Mouse (Mus musculus): ENCODE results near the gene Zfp628. TPM values are rescaled to one million over a fixed set of nuclear protein-coding genes. Genes with fewer than 3 reads are reported as not detected.

Zfp628 gene
- polyA plus RNA-seq, 1 experiment from 2014 or later, result 2.7 TPM

DNA sequence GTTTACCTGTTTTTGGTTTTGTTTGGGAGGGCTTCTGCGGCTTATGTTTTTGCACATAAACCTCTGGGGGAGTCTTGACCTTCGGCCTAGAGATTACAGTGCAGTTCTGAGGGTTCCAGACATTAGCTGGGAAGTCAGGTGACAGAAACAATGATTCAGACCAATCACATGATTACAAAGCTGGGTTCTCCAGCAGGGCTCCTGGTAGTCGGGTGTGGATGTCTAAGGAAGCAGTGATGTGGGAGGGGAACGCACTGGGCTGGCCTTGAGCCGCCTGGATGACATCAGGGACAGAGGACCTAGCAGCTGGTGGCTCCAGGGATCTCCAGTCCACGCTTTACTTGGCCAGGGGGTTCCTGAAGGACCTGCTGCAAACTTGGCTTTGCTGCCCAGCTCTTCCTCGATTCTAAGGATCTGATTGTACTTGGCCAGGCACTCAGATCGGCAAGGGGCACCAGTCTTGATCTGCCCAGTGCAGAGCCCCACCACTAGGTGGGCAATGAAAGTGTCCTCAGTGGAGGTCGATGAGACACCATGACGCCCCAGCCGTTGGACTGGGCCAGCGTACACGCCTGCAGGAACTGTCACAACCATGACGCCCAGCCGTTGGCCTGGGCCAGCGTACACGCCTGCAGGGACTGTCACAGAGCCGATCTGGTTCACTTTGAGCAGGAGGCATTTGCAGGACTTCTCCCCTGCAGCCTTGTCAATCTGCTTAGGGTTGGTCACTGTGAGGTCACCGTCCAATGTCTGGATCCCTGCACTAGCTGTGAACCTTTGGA is 35.7 kb downstream of the Zfp628 start:
- TF ChIP-seq EP300 (IDR thresholded peaks at IDR 0.05) (no peak), CTCF (IDR thresholded peaks at IDR 0.05) (no peak)
- WGBS, result 80% methylated on average over 19 of the region's 19 CpGs
- ATAC-seq (no peak), DNase-seq (ENCODE audit: low spot score) (no peak)
- H3K9me3 ChIP-seq (ENCODE audit: low read length), result no peaks in the 10 kb centered on the region
- no peak overlapping the region for H3K27ac ChIP-seq (ENCODE audit: low read length)
- H3K4me2 ChIP-seq (replicated peaks; ENCODE audit: low read depth, low read length), result no peak overlapping the region
- H3K27me3 ChIP-seq (replicated peaks; ENCODE audit: insufficient read depth, low read length), result no peaks in the 10 kb centered on the region
- H3K4me3 ChIP-seq (ENCODE audit: low read depth, low read length), result no peak overlapping the region
- H3K9ac ChIP-seq (replicated peaks; ENCODE audit: low read depth), result no peak overlapping the region
- no peaks in the 10 kb centered on the region for H3K4me1 ChIP-seq (ENCODE audit: insufficient read depth, low read depth, low read length)
- H3K36me3 ChIP-seq (ENCODE audit: insufficient read depth, low read length), result no peaks in the 10 kb centered on the region

DNA sequence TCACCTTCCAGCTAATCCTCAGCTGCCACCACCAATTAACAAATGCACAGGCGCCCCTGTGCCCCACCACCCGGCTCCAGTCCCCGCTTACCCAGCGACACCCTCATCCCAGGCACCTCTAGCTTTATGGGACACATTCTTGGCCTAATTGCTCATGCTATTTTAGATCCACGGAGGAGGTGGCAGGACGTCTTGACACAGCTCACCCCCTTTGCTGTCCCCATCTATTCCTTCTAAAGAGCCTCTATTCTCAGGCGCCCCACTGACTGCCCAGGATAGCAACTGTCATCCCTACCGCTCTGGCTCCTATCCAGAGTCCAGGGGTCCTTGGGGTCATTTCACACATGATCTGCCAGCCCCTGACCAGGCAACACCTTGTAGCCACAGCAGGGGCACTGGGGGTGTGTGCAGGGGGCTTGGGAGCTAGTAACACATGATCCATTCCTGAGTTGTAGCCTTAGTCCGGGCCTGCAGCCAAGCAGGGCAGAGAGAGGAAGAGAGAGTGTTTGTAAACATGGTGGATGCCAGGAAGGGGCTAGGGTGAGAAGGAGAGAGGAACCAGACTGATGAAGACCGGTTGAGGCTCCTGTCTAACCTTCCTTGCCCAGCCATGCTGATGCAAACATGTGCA is 38.9 kb downstream of the Zfp628 start:
- H3K9ac ChIP-seq (replicated peaks; ENCODE audit: low read depth), result no peak overlapping the region
- H3K4me2 ChIP-seq (replicated peaks; ENCODE audit: low read depth, low read length), result no peak overlapping the region
- TF ChIP-seq CTCF (IDR thresholded peaks at IDR 0.05) (no peak), EP300 (IDR thresholded peaks at IDR 0.05) (no peak)
- 12% methylated on average over 10 of the region's 10 CpGs for WGBS
- no peaks in the 10 kb centered on the region for H3K36me3 ChIP-seq (ENCODE audit: insufficient read depth, low read length)
- no peaks in the 10 kb centered on the region for H3K9me3 ChIP-seq (ENCODE audit: low read length)
- peak; percentile 58 for ATAC-seq
- H3K4me1 ChIP-seq (ENCODE audit: insufficient read depth, low read depth, low read length), result no peaks in the 10 kb centered on the region
- H3K27me3 ChIP-seq (replicated peaks; ENCODE audit: insufficient read depth, low read length), result no peaks in the 10 kb centered on the region
- H3K4me3 ChIP-seq (ENCODE audit: low read depth, low read length), result no peak overlapping the region
- peak; percentile 40 for DNase-seq (ENCODE audit: low spot score)
- H3K27ac ChIP-seq (ENCODE audit: low read length), result no peak overlapping the region

DNA sequence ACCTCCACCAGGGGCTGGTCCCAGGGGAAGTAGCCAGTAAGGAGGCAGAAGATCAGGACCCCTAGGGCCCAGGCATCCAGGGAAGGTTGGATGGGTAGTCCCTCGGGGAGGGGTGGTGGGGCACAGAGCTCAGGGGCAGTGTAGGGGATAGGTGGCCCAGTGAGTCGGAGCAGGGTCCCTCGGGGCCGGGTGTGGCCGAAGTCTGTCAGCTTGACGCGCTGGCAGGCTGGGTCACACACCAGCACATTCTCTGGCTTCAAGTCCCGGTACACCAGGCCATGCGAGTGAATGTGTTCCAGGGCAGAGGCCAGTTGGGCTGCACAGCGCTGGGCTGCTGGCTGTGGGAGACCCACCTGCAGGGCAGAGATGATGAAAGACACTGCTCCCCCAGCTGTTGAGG is 42.3 kb downstream of the Zfp628 start:
- Histone ChIP-seq H3K27me3 (replicated peaks; ENCODE audit: insufficient read depth, low read length) (no peaks in the 10 kb centered on the region), H3K4me3 (ENCODE audit: low read depth, low read length) (no peak overlapping the region), H3K9ac (replicated peaks; ENCODE audit: low read depth) (no peak overlapping the region), H3K9me3 (ENCODE audit: low read length) (no peaks in the 10 kb centered on the region), H3K4me1 (ENCODE audit: insufficient read depth, low read depth, low read length) (no peaks in the 10 kb centered on the region), H3K27ac (ENCODE audit: low read length) (no peak overlapping the region), H3K36me3 (ENCODE audit: insufficient read depth, low read length) (no peaks in the 10 kb centered on the region), H3K4me2 (replicated peaks; ENCODE audit: low read depth, low read length) (no peak overlapping the region)
- TF ChIP-seq CTCF (IDR thresholded peaks at IDR 0.05) (no peak), EP300 (IDR thresholded peaks at IDR 0.05) (no peak)
- DNase-seq (ENCODE audit: low spot score) (no peak), ATAC-seq (no peak)
- 79% methylated on average over 10 of the region's 10 CpGs for WGBS

DNA sequence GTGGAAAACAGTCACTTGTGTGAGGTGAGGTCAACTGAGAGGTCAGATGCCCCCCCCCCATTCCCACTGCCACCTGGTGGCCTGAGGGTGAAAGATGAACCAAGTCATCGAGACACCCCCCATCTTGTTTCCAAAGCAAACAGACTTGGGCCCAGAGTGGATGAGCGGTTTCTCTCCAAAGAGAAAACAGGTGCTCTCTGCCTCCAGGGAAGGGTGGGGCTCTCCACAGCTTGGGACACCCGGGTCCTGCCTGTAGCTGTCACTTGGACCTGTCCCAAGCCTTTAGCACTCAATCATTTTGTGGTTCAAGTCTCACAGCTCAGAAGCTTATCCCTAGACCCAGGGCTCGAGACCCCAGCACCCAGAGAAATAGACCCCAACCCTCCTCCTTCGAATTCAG is 48.5 kb downstream of the Zfp628 start:
- ATAC-seq, result no peak; the same call in 1 of the 2 replicates

DNA sequence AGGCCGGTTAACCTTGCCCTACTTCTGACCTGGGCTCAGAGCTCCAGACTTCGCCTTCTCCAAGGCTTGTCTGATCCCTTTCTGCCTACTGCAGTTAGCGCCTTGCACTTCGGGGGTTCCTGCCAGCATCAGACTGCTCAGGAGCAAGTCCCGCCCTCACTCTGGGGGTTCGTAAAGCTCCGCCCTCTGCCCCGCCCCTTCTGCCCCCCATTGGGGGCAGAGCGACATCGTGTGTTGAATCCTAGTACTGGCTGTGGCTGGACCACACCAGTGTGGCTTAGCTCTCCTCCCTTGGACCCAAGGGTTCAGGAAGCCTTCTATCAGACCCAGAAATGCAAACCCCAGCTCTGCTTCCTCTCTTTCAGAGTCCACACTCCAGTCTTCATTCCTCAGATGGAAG is 49.3 kb downstream of the Zfp628 start, which contains the start of gene Sbk2:
TSS of gene Sbk2 (minus strand) at position 135 of the 400 bp plus-strand sequence.
- no peaks in the 10 kb centered on the region for H3K4me1 ChIP-seq (ENCODE audit: insufficient read depth, low read depth, low read length)
- no peak within 1 kb of the TSS for H3K4me2 ChIP-seq (replicated peaks; ENCODE audit: low read depth, low read length)
- no peak within 1 kb of the TSS for H3K27ac ChIP-seq (ENCODE audit: low read length)
- TF ChIP-seq EP300 (IDR thresholded peaks at IDR 0.05) (no peak), CTCF (IDR thresholded peaks at IDR 0.05) (peak; percentile 85)
- no peak within 1 kb of the TSS for H3K9ac ChIP-seq (replicated peaks; ENCODE audit: low read depth)
- H3K9me3 ChIP-seq (ENCODE audit: low read length), result no peaks in the 10 kb centered on the region
- DNase-seq (ENCODE audit: low spot score) (peak; percentile 85), ATAC-seq (peak; percentile 96)
- H3K36me3 ChIP-seq (ENCODE audit: insufficient read depth, low read length), result no peaks in the 10 kb centered on the region
- WGBS, result 3% methylated on average over 10 of the region's 10 CpGs
- no peaks in the 10 kb centered on the region for H3K27me3 ChIP-seq (replicated peaks; ENCODE audit: insufficient read depth, low read length)
- H3K4me3 ChIP-seq (ENCODE audit: low read depth, low read length), result no peak within 1 kb of the TSS

More for the DNA sequence above, 48.5 kb downstream of the Zfp628 start:
- H3K36me3 ChIP-seq (ENCODE audit: insufficient read depth, low read length), result no peaks in the 10 kb centered on the region
- WGBS, result 60% methylated on average over 5 of the region's 5 CpGs
- no peak overlapping the region for H3K27ac ChIP-seq (ENCODE audit: low read length)
- DNase-seq (ENCODE audit: low spot score), result no peak
- TF ChIP-seq CTCF (IDR thresholded peaks at IDR 0.05), result no peak; the same call in 1 of the 2 replicates
- TF ChIP-seq EP300 (IDR thresholded peaks at IDR 0.05), result no peak
- no peaks in the 10 kb centered on the region for H3K27me3 ChIP-seq (replicated peaks; ENCODE audit: insufficient read depth, low read length)
- no peak overlapping the region for H3K9ac ChIP-seq (replicated peaks; ENCODE audit: low read depth)
- no peak overlapping the region for H3K4me2 ChIP-seq (replicated peaks; ENCODE audit: low read depth, low read length)
- no peak overlapping the region for H3K4me3 ChIP-seq (ENCODE audit: low read depth, low read length)
- no peaks in the 10 kb centered on the region for H3K9me3 ChIP-seq (ENCODE audit: low read length)
- no peaks in the 10 kb centered on the region for H3K4me1 ChIP-seq (ENCODE audit: insufficient read depth, low read depth, low read length)

DNA sequence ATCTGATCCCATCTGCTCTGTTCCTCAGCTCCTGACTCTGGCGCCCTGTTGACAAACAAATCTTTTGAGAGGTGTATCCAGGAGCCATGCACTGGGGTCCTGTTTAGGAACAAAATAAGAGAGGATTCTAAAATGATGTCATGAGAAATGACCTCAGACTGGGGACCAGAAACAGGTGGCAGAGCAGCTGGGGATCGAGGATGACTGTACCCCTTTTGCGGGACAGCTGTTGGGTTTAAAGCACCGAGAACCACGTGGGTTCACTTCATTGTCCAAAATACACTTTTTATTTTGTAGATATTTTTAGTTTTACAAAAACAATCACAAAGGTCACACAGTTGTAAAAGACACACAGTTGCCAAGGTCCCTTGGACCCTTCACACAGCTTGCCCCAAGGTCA is 50.0 kb downstream of the Zfp628 start:
- DNase-seq (ENCODE audit: low spot score), result no peak
- H3K27me3 ChIP-seq (replicated peaks; ENCODE audit: insufficient read depth, low read length), result no peaks in the 10 kb centered on the region
- H3K27ac ChIP-seq (ENCODE audit: low read length), result no peak overlapping the region
- no peaks in the 10 kb centered on the region for H3K4me1 ChIP-seq (ENCODE audit: insufficient read depth, low read depth, low read length)
- TF ChIP-seq CTCF (IDR thresholded peaks at IDR 0.05) (no peak), EP300 (IDR thresholded peaks at IDR 0.05) (no peak)
- 76% methylated on average over 5 of the region's 5 CpGs for whole genome bisulfite sequencing
- H3K36me3 ChIP-seq (ENCODE audit: insufficient read depth, low read length), result no peaks in the 10 kb centered on the region
- H3K9me3 ChIP-seq (ENCODE audit: low read length), result no peaks in the 10 kb centered on the region
- H3K9ac ChIP-seq (replicated peaks; ENCODE audit: low read depth), result no peak overlapping the region
- no peak overlapping the region for H3K4me3 ChIP-seq (ENCODE audit: low read depth, low read length)
- H3K4me2 ChIP-seq (replicated peaks; ENCODE audit: low read depth, low read length), result no peak overlapping the region
- no peak for ATAC-seq

All from lung, postnatal 0 days (tissue).